Mouse (Mus musculus) midbrain, postnatal 0 days (tissue): ENCODE measurements around the gene Slc44a1. TPM values are rescaled to one million over a fixed set of nuclear protein-coding genes. Genes with fewer than 3 reads are reported as not detected.

Source experiments
- ATAC-seq: fragments of 200-750 bp; cut with Nextera tagmentation; 2 replicates; pipeline ENCODE4 v1.8.0; 2017; ENCODE audit warnings: moderate number of reproducible peaks, mild to moderate bottlenecking, moderate TSS enrichment, moderate library complexity; ENCODE audit not compliant: low FRiP score
- DNase-seq: peaks from one replicate; pipeline ENCODE4 v3.0.0-alpha.2; 2015; ENCODE audit warnings: low spot score
- H3K27ac ChIP-seq: fragments of 300-500 bp; sonication (generic); 2 replicates; pipeline ENCODE4 v1.5.1; 2014; ENCODE audit warnings: low read depth, mild to moderate bottlenecking, low read length, mixed read lengths
- H3K27me3 ChIP-seq: fragments of 300-500 bp; sonication (generic); 2 replicates; pipeline ENCODE4 v1.6.1; 2014; ENCODE audit warnings: low read length, control low read depth, mixed read lengths; ENCODE audit not compliant: insufficient read depth
- H3K36me3 ChIP-seq: fragments of 300-500 bp; sonication (generic); 2 replicates; pipeline ENCODE4 v1.6.1; 2014; ENCODE audit warnings: low read length, control low read depth, mixed read lengths; ENCODE audit not compliant: insufficient read depth
- H3K4me1 ChIP-seq: fragments of 300-500 bp; sonication (generic); 2 replicates; pipeline ENCODE4 v1.6.1; 2014; ENCODE audit warnings: mild to moderate bottlenecking, control low read depth, antibody characterized with exemption, low read length, mixed read lengths; ENCODE audit not compliant: insufficient read depth
- H3K4me2 ChIP-seq: fragments of 300-500 bp; sonication (generic); 2 replicates; pipeline ENCODE4 v1.6.1; 2014; ENCODE audit warnings: low read depth, mild to moderate bottlenecking, low read length, mixed read lengths; ENCODE audit not compliant: poor library complexity, severe bottlenecking
- H3K4me3 ChIP-seq: fragments of 300-500 bp; sonication (generic); 2 replicates; pipeline ENCODE4 v1.5.1; 2014; ENCODE audit warnings: low read depth, mild to moderate bottlenecking, low read length, moderate library complexity
- H3K9ac ChIP-seq: fragments of 300-500 bp; sonication (generic); replicated peaks from 2 replicates; pipeline ENCODE4 v1.6.1; 2014; ENCODE audit warnings: mild to moderate bottlenecking, low read length, moderate library complexity, mixed read lengths; ENCODE audit not compliant: poor library complexity, severe bottlenecking
- H3K9me3 ChIP-seq: fragments of 300-500 bp; sonication (generic); 2 replicates; pipeline ENCODE4 v1.6.1; 2016; ENCODE audit warnings: low read length, control low read depth
- CTCF ChIP-seq: IDR thresholded peaks from 2 replicates; pipeline ENCODE4 v1.5.1; 2016; ENCODE audit warnings: antibody characterized with exemption, mild to moderate bottlenecking
- WGBS: fragments of 180-500 bp; shearing (Covaris S2); extraction: QIAGEN DNeasy Blood & Tissue Kit; methylation state at CpG from one replicate; pipeline ENCODE4 v1.1.7; 2014; 5-methylcytosine and 5-hydroxymethylcytosine counted together
- polyA plus RNA-seq: library from polyadenylated mRNA; unstranded; fragments of >200 nt; fragmentation: Nextera tagmentation; extraction: Ambion mirVana; gene quantifications from 2 replicates; pipeline ENCODE4 v1.2.1, GENCODE M21; 2015
- total RNA-seq: library from RNA; depleted of rRNA; stranded (reverse); fragments of >200 nt; gene quantifications from 2 replicates; pipeline ENCODE4 v1.2.3, GENCODE M21; 2014

The Slc44a1 gene
- total and polyA plus RNA-seq, 2 experiments from 2014 or later: 8.6 to 24.2 TPM

- Histone ChIP-seq H3K4me2 (peak within 1 kb of the TSS; percentile 61), H3K4me3 (peak within 1 kb of the TSS; percentile 90), H3K27ac (peak within 1 kb of the TSS; percentile 84), H3K36me3 (no peaks in the 10 kb centered on the region), H3K9me3 (no peaks in the 10 kb centered on the region), H3K27me3 (no peaks in the 10 kb centered on the region), H3K4me1 (peaks cover 17% of the 10 kb centered on the region; the same call in 1 of the 2 replicates), H3K9ac (peak within 1 kb of the TSS; percentile 71)
- ATAC-seq (peak; percentile 89), DNase-seq (peak; percentile 83)
- TF ChIP-seq CTCF: peak; percentile 52
- WGBS: under 1% methylated on average over 82 of the region's 88 CpGs
Measured at GRCm38 (mm10) chr4:53631316-53632010, 191.2 kb downstream of the Slc44a1 start, which contains the start of gene Fsd1l. Gene Fsd1l, plus strand, starts transcription at chr4:53631471.

GRCm38 (mm10) chr4:53632011-53632349, 191.8 kb downstream of the Slc44a1 start:
- Histone ChIP-seq H3K9ac (peak overlapping the region; percentile 71), H3K36me3 (no peaks in the 10 kb centered on the region), H3K9me3 (no peaks in the 10 kb centered on the region), H3K4me2 (peak overlapping the region; percentile 61), H3K4me1 (peaks cover 18% of the 10 kb centered on the region; the same call in 1 of the 2 replicates), H3K27me3 (no peaks in the 10 kb centered on the region), H3K4me3 (peak overlapping the region; percentile 90), H3K27ac (peak overlapping the region; percentile 84)
- no peak for ATAC-seq
- under 1% methylated on average over 5 of the region's 5 CpGs for WGBS
- DNase-seq: no peak
- no peak for TF ChIP-seq CTCF

GRCm38 (mm10) chr4:53635336-53635735, 195.1 kb downstream of the Slc44a1 start:
- DNase-seq (peak; percentile 14), ATAC-seq (no peak)
- H3K27ac ChIP-seq: no peak overlapping the region
- no peak overlapping the region for H3K4me2 ChIP-seq
- H3K27me3 ChIP-seq: no peaks in the 10 kb centered on the region
- H3K4me3 ChIP-seq: no peak overlapping the region
- 52% methylated on average over 3 of the region's 3 CpGs for WGBS
- no peaks in the 10 kb centered on the region for H3K36me3 ChIP-seq
- TF ChIP-seq CTCF: no peak
- peaks cover 22% of the 10 kb centered on the region; the same call in 1 of the 2 replicates for H3K4me1 ChIP-seq
- H3K9me3 ChIP-seq: no peaks in the 10 kb centered on the region
- H3K9ac ChIP-seq: no peak overlapping the region

- peak; percentile 53 for DNase-seq
- H3K4me2 ChIP-seq: no peak overlapping the region
- peaks cover 19% of the 10 kb centered on the region; the same call in 1 of the 2 replicates for H3K4me1 ChIP-seq
- no peaks in the 10 kb centered on the region for H3K36me3 ChIP-seq
- no peak overlapping the region for H3K4me3 ChIP-seq
- TF ChIP-seq CTCF: no peak
- no peak overlapping the region for H3K9ac ChIP-seq
- no peak overlapping the region for H3K27ac ChIP-seq
- no peaks in the 10 kb centered on the region for H3K27me3 ChIP-seq
- no peaks in the 10 kb centered on the region for H3K9me3 ChIP-seq
- peak; percentile 20; the same call in 1 of the 2 replicates for ATAC-seq
- WGBS: 35% methylated on average over 7 of the region's 7 CpGs
Measured at GRCm38 (mm10) chr4:53637269-53637909, 197.2 kb downstream of the Slc44a1 start.

- Histone ChIP-seq H3K4me1 (peaks cover 11% of the 10 kb centered on the region; the same call in 1 of the 2 replicates), H3K9me3 (no peaks in the 10 kb centered on the region), H3K4me2 (no peak overlapping the region), H3K9ac (no peak overlapping the region), H3K27me3 (no peaks in the 10 kb centered on the region), H3K36me3 (no peaks in the 10 kb centered on the region), H3K4me3 (no peak overlapping the region), H3K27ac (no peak overlapping the region)
- WGBS: 74% methylated on average over 7 of the region's 7 CpGs
- DNase-seq (no peak), ATAC-seq (no peak)
- no peak for TF ChIP-seq CTCF
Measured at GRCm38 (mm10) chr4:53638549-53639123, 198.4 kb downstream of the Slc44a1 start.

- no peak overlapping the region for H3K9ac ChIP-seq
- DNase-seq (no peak), ATAC-seq (no peak)
- H3K27me3 ChIP-seq: no peaks in the 10 kb centered on the region
- no peaks in the 10 kb centered on the region for H3K9me3 ChIP-seq
- 90% methylated on average over 3 of the region's 3 CpGs for WGBS
- H3K27ac ChIP-seq: no peak overlapping the region
- no peak overlapping the region for H3K4me3 ChIP-seq
- TF ChIP-seq CTCF: no peak
- H3K4me1 ChIP-seq: no peaks in the 10 kb centered on the region
- H3K4me2 ChIP-seq: no peak overlapping the region
- peaks cover 16% of the 10 kb centered on the region for H3K36me3 ChIP-seq
Measured at GRCm38 (mm10) chr4:53658029-53658428, 217.8 kb downstream of the Slc44a1 start.
